Mouse (Mus musculus): ENCODE measurements at regions not wholly inside any gene's neighbourhood (a gene's known extent, or its start where the extent isn't known, plus 50 kb on each side); places are given as distances from the start of the nearest gene placed in this dataset.

- 7% methylated on average over 6 of the region's 6 CpGs for WGBS (ENCODE audit: insufficient replicate concordance)
- Histone ChIP-seq H3K27ac (no peak overlapping the region), H3K9me3 (replicated peaks) (no peaks in the 10 kb centered on the region), H3K4me2 (no peak overlapping the region), H3K4me3 (replicated peaks) (no peak overlapping the region), H3K4me1 (replicated peaks) (no peaks in the 10 kb centered on the region), H3K36me3 (no peaks in the 10 kb centered on the region), H3K27me3 (no peaks in the 10 kb centered on the region), H3K9ac (no peak overlapping the region)
- ATAC-seq (ENCODE audit: low read depth) (no peak), DNase-seq (no peak)
Measured at GRCm38 (mm10) chr9:88073165-88073564, 253.8 kb upstream of the Nt5e start.

GRCm38 (mm10) chr9:88073579-88073978 is 253.4 kb upstream of the Nt5e start:
- no peak overlapping the region for H3K27ac ChIP-seq
- no peaks in the 10 kb centered on the region for H3K27me3 ChIP-seq
- no peaks in the 10 kb centered on the region for H3K9me3 ChIP-seq (replicated peaks)
- DNase-seq (no peak), ATAC-seq (ENCODE audit: low read depth) (no peak)
- H3K4me2 ChIP-seq, result no peak overlapping the region
- WGBS (ENCODE audit: insufficient replicate concordance), result 67% methylated on average over 7 of the region's 7 CpGs
- no peaks in the 10 kb centered on the region for H3K4me1 ChIP-seq (replicated peaks)
- H3K9ac ChIP-seq, result no peak overlapping the region
- no peaks in the 10 kb centered on the region for H3K36me3 ChIP-seq
- no peak overlapping the region for H3K4me3 ChIP-seq (replicated peaks)

- ATAC-seq (ENCODE audit: low read depth) (no peak), DNase-seq (no peak)
- Histone ChIP-seq H3K27ac (no peak overlapping the region), H3K9me3 (replicated peaks) (no peaks in the 10 kb centered on the region), H3K4me3 (replicated peaks) (no peak overlapping the region), H3K4me1 (replicated peaks) (no peaks in the 10 kb centered on the region), H3K27me3 (no peaks in the 10 kb centered on the region), H3K36me3 (no peaks in the 10 kb centered on the region), H3K9ac (no peak overlapping the region), H3K4me2 (no peak overlapping the region)
- 46% methylated on average over 5 of the region's 5 CpGs for WGBS (ENCODE audit: insufficient replicate concordance)
Measured at GRCm38 (mm10) chr9:88082931-88083479, 244.0 kb upstream of the Nt5e start.

- Histone ChIP-seq H3K9me3 (replicated peaks) (no peaks in the 10 kb centered on the region), H3K9ac (no peak overlapping the region), H3K4me1 (replicated peaks) (no peaks in the 10 kb centered on the region), H3K4me3 (replicated peaks) (no peak overlapping the region), H3K36me3 (no peaks in the 10 kb centered on the region), H3K27ac (no peak overlapping the region), H3K4me2 (no peak overlapping the region), H3K27me3 (no peaks in the 10 kb centered on the region)
- DNase-seq (no peak), ATAC-seq (ENCODE audit: low read depth) (no peak)
- WGBS (ENCODE audit: insufficient replicate concordance), result 75% methylated on average over 11 of the region's 11 CpGs
Measured at GRCm38 (mm10) chr9:88085181-88085816, 241.7 kb upstream of the Nt5e start.

- H3K27me3 ChIP-seq, result no peaks in the 10 kb centered on the region
- WGBS (ENCODE audit: insufficient replicate concordance), result 41% methylated on average over 3 of the region's 3 CpGs
- H3K9ac ChIP-seq, result no peak overlapping the region
- H3K27ac ChIP-seq, result no peak overlapping the region
- H3K4me1 ChIP-seq (replicated peaks), result no peaks in the 10 kb centered on the region
- H3K4me2 ChIP-seq, result no peak overlapping the region
- H3K9me3 ChIP-seq (replicated peaks), result no peaks in the 10 kb centered on the region
- H3K4me3 ChIP-seq (replicated peaks), result no peak overlapping the region
- no peak for DNase-seq
- no peak for ATAC-seq (ENCODE audit: low read depth)
- H3K36me3 ChIP-seq, result no peaks in the 10 kb centered on the region
Measured at GRCm38 (mm10) chr9:88085866-88086265, 241.1 kb upstream of the Nt5e start.

GRCm38 (mm10) chr9:88091781-88092527 is 235.0 kb upstream of the Nt5e start:
- no peak overlapping the region for H3K9ac ChIP-seq
- WGBS (ENCODE audit: insufficient replicate concordance), result 44% methylated on average over 8 of the region's 8 CpGs
- H3K9me3 ChIP-seq (replicated peaks), result no peaks in the 10 kb centered on the region
- no peaks in the 10 kb centered on the region for H3K27me3 ChIP-seq
- H3K4me2 ChIP-seq, result no peak overlapping the region
- H3K36me3 ChIP-seq, result no peaks in the 10 kb centered on the region
- H3K4me1 ChIP-seq (replicated peaks), result no peaks in the 10 kb centered on the region
- ATAC-seq (ENCODE audit: low read depth) (no peak), DNase-seq (no peak)
- no peak overlapping the region for H3K4me3 ChIP-seq (replicated peaks)
- H3K27ac ChIP-seq, result no peak overlapping the region

GRCm38 (mm10) chr9:88092561-88092960 is 234.4 kb upstream of the Nt5e start:
- H3K9me3 ChIP-seq (replicated peaks), result no peaks in the 10 kb centered on the region
- ATAC-seq (ENCODE audit: low read depth) (no peak), DNase-seq (no peak)
- no peak overlapping the region for H3K4me2 ChIP-seq
- no peaks in the 10 kb centered on the region for H3K36me3 ChIP-seq
- H3K9ac ChIP-seq, result no peak overlapping the region
- H3K4me1 ChIP-seq (replicated peaks), result no peaks in the 10 kb centered on the region
- H3K27me3 ChIP-seq, result no peaks in the 10 kb centered on the region
- H3K4me3 ChIP-seq (replicated peaks), result no peak overlapping the region
- 53% methylated on average over 4 of the region's 4 CpGs for WGBS (ENCODE audit: insufficient replicate concordance)
- no peak overlapping the region for H3K27ac ChIP-seq

GRCm38 (mm10) chr9:88113094-88113493 is 213.9 kb upstream of the Nt5e start:
- no peak for ATAC-seq (ENCODE audit: low read depth)
- Histone ChIP-seq H3K4me2 (no peak overlapping the region), H3K4me1 (replicated peaks) (no peaks in the 10 kb centered on the region), H3K27me3 (no peaks in the 10 kb centered on the region), H3K36me3 (no peaks in the 10 kb centered on the region), H3K27ac (no peak overlapping the region), H3K9ac (no peak overlapping the region), H3K9me3 (replicated peaks) (no peaks in the 10 kb centered on the region), H3K4me3 (replicated peaks) (no peak overlapping the region)
- WGBS (ENCODE audit: insufficient replicate concordance), result 44% methylated on average over 1 of the region's 1 CpGs
- no peak for DNase-seq

GRCm38 (mm10) chr9:88120536-88120935 is 206.5 kb upstream of the Nt5e start:
- H3K27me3 ChIP-seq, result no peaks in the 10 kb centered on the region
- no peak overlapping the region for H3K9ac ChIP-seq
- no peak overlapping the region for H3K4me2 ChIP-seq
- H3K27ac ChIP-seq, result no peak overlapping the region
- no peak for DNase-seq
- H3K36me3 ChIP-seq, result no peaks in the 10 kb centered on the region
- 72% methylated on average over 5 of the region's 5 CpGs for WGBS (ENCODE audit: insufficient replicate concordance)
- ATAC-seq (ENCODE audit: low read depth), result no peak
- 0 out of 2 replicates have a peak, but pooled peaks cover 4% of the 10 kb centered on the region for H3K9me3 ChIP-seq (replicated peaks)
- H3K4me3 ChIP-seq (replicated peaks), result no peak overlapping the region
- H3K4me1 ChIP-seq (replicated peaks), result no peaks in the 10 kb centered on the region

- Histone ChIP-seq H3K9me3 (replicated peaks) (0 out of 2 replicates have a peak, but pooled peaks cover 4% of the 10 kb centered on the region), H3K4me1 (replicated peaks) (no peaks in the 10 kb centered on the region), H3K4me2 (no peak overlapping the region), H3K27ac (no peak overlapping the region), H3K36me3 (no peaks in the 10 kb centered on the region), H3K27me3 (no peaks in the 10 kb centered on the region), H3K9ac (no peak overlapping the region), H3K4me3 (replicated peaks) (no peak overlapping the region)
- WGBS (ENCODE audit: insufficient replicate concordance), result 70% methylated on average over 11 of the region's 11 CpGs
- ATAC-seq (ENCODE audit: low read depth), result no peak
- no peak for DNase-seq
Measured at GRCm38 (mm10) chr9:88120963-88121570, 205.9 kb upstream of the Nt5e start.

GRCm38 (mm10) chr9:88124322-88125005 is 202.5 kb upstream of the Nt5e start:
- Histone ChIP-seq H3K36me3 (no peaks in the 10 kb centered on the region), H3K27ac (no peak overlapping the region), H3K9ac (no peak overlapping the region), H3K4me1 (replicated peaks) (no peaks in the 10 kb centered on the region), H3K4me3 (replicated peaks) (no peak overlapping the region), H3K27me3 (no peaks in the 10 kb centered on the region), H3K4me2 (no peak overlapping the region), H3K9me3 (replicated peaks) (0 out of 2 replicates have a peak, but pooled peaks cover 4% of the 10 kb centered on the region)
- WGBS (ENCODE audit: insufficient replicate concordance), result 73% methylated on average over 9 of the region's 9 CpGs
- no peak for ATAC-seq (ENCODE audit: low read depth)
- no peak for DNase-seq
